Mouse (Mus musculus): Measurements from ENCODE around the gene Anxa6.

DNA sequence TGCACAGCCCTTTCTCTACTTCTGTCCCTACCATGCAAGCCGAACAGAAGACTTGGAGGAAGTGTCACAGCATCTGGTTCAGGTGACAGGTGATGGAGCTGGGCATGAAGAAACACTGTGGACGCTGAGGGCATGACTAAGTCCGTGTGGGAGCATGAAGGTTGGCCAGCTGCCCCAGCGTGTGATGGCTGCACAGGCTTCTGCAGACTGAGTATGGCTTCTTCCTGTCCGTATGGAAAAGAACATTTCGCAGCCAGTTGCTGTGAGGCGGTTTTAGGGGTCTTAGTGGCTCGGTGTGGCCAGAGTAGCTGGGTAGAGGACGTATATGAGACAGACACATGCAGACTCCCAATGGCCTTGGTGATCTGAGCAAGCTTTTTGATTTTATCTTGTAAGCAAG lies 48.0 kb upstream of the Anxa6 start:
- no peak for TF ChIP-seq CTCF (conservative IDR thresholded peaks at IDR 0.05; ENCODE audit: low read length)
- no peak for TF ChIP-seq NANOG (IDR thresholded peaks at IDR 0.05; ENCODE audit: borderline replicate concordance, low read length)
